Mouse (Mus musculus) forebrain, embryonic 16.5 days (tissue): Measurements from ENCODE around the gene Cts7. TPM values are rescaled to one million over a fixed set of nuclear protein-coding genes. Genes with fewer than 3 reads are reported as not detected.

ENCODE experiments used
- ATAC-seq: fragments of 200-750 bp; cut with Nextera tagmentation; 2 replicates; pipeline ENCODE4 v1.8.0; 2017; ENCODE audit warnings: mild to moderate bottlenecking, moderate library complexity
- H3K27ac ChIP-seq: fragments of 300-500 bp; sonication (generic); 2 replicates; pipeline ENCODE4 v1.5.1; 2014; ENCODE audit warnings: low read length, control low read depth
- H3K27me3 ChIP-seq: fragments of 300-500 bp; sonication (generic); replicated peaks from 2 replicates; pipeline ENCODE4 v1.6.1; 2014; ENCODE audit warnings: low read length; ENCODE audit not compliant: control insufficient read depth, insufficient read depth
- H3K36me3 ChIP-seq: fragments of 300-500 bp; sonication (generic); 2 replicates; pipeline ENCODE4 v1.6.1; 2014; ENCODE audit not compliant: control insufficient read depth, insufficient read depth
- H3K4me1 ChIP-seq: fragments of 300-500 bp; sonication (generic); replicated peaks from 2 replicates; pipeline ENCODE4 v1.6.1; 2014; ENCODE audit warnings: low read length; ENCODE audit not compliant: control insufficient read depth, insufficient read depth
- H3K4me2 ChIP-seq: fragments of 300-500 bp; sonication (generic); 2 replicates; pipeline ENCODE4 v1.6.1; 2014; ENCODE audit warnings: mild to moderate bottlenecking, low read length, control low read depth
- H3K4me3 ChIP-seq: fragments of 300-500 bp; sonication (generic); replicated peaks from 2 replicates; pipeline ENCODE4 v1.5.1; 2014; ENCODE audit warnings: mild to moderate bottlenecking, low read length, control low read depth
- H3K9ac ChIP-seq: fragments of 300-500 bp; sonication (generic); replicated peaks from 2 replicates; pipeline ENCODE4 v1.6.1; 2014; ENCODE audit warnings: low read depth, low read length, control low read depth
- H3K9me3 ChIP-seq: fragments of 300-500 bp; sonication (generic); 2 replicates; pipeline ENCODE4 v1.6.1; 2016; ENCODE audit warnings: low read length; ENCODE audit not compliant: control insufficient read depth
- microRNA-seq: library from miRNA; unstranded; fragments of <30 nt; microRNA quantifications from one replicate; pipeline ENCODE4, GENCODE M21; 2017
- polyA plus RNA-seq: library from polyadenylated mRNA; unstranded; fragments of >200 nt; fragmentation: Nextera tagmentation; extraction: Ambion mirVana; gene quantifications from 2 replicates; pipeline ENCODE4 v1.2.1, GENCODE M21; 2015

The Cts7 gene
- not detected in 2 replicates for polyA plus RNA-seq

DNA sequence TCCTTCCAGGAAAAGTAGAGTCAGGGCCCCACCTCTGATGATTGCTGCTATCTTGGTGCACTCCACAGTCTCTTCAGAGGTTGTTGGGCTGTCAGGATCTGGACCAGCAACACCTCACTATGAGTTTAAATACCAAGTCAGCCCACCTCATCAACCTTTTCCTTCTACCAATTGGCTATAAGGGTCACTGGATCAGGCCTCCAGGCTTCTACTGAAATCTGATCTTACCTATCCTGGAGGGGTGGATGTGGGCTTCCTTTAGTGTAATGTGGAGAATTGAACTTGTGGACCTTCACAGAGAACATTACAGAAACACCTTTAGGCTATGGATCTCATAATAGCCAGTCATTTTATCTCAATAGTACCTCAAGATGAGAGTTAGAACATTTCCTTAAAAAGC is at the start of gene Cts7:
Gene Cts7, minus strand, starts transcription at position 101 of the 400 bp plus-strand sequence.
- ATAC-seq, result no peak
- H3K36me3 ChIP-seq, result no peaks in the 10 kb centered on the region
- H3K4me1 ChIP-seq, result no peaks in the 10 kb centered on the region
- H3K9ac ChIP-seq, result no peak within 1 kb of the TSS
- no peaks in the 10 kb centered on the region for H3K27me3 ChIP-seq
- H3K9me3 ChIP-seq, result peaks cover 18% of the 10 kb centered on the region
- H3K4me3 ChIP-seq, result no peak within 1 kb of the TSS
- H3K4me2 ChIP-seq, result no peak within 1 kb of the TSS
- H3K27ac ChIP-seq, result no peak within 1 kb of the TSS

Small RNA genes within 50 kb of the gene (microRNA-seq; reads per million reads assigned to microRNA genes)
- not detected for gene Gm27704

Other genes with a start within 250 kb of the Cts7 start
- gene Ctsr, start 193.9 kb downstream of the Cts7 start, polyA plus RNA-seq, result not detected in 2 replicates
- not detected in 2 replicates for gene Cts6, start 154.8 kb downstream of the Cts7 start, polyA plus RNA-seq
- gene Cts8, start 102.8 kb downstream of the Cts7 start, polyA plus RNA-seq, result not detected in 2 replicates
- gene Gm49398, start 69.4 kb downstream of the Cts7 start, polyA plus RNA-seq, result not detected in 2 replicates
- gene Ctsm, start 183.6 kb upstream of the Cts7 start, polyA plus RNA-seq, result not detected in 2 replicates
- gene Gm49352, start 210.0 kb upstream of the Cts7 start, polyA plus RNA-seq, result not detected in 2 replicates
- gene Cts3, start 211.9 kb upstream of the Cts7 start, polyA plus RNA-seq, result not detected in 2 replicates